Mouse (Mus musculus): Measurements from ENCODE around the gene Fstl3.

The Fstl3 gene

DNA sequence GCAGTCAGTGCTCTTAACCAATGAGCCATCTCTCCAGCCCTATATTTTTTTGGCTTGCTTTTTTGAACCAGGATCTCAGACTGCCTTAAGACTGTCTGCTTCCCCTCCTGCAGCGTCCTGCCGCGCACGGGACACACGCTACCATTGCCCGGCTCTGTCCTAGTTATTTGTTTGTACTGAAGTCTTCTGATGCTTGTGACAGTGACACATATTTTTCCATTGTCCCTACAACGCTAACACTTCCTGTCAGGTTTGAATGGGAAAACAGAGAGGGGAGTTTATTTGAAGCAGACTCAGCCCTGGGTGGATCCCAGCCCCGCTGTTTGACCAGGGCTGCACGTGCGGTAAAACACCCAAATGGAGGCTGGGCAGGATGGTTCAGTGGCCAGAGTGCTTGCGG lies 31.7 kb downstream of the Fstl3 start:
- in situ Hi-C loops (cut with MboI, MseI), result no loop called here

DNA sequence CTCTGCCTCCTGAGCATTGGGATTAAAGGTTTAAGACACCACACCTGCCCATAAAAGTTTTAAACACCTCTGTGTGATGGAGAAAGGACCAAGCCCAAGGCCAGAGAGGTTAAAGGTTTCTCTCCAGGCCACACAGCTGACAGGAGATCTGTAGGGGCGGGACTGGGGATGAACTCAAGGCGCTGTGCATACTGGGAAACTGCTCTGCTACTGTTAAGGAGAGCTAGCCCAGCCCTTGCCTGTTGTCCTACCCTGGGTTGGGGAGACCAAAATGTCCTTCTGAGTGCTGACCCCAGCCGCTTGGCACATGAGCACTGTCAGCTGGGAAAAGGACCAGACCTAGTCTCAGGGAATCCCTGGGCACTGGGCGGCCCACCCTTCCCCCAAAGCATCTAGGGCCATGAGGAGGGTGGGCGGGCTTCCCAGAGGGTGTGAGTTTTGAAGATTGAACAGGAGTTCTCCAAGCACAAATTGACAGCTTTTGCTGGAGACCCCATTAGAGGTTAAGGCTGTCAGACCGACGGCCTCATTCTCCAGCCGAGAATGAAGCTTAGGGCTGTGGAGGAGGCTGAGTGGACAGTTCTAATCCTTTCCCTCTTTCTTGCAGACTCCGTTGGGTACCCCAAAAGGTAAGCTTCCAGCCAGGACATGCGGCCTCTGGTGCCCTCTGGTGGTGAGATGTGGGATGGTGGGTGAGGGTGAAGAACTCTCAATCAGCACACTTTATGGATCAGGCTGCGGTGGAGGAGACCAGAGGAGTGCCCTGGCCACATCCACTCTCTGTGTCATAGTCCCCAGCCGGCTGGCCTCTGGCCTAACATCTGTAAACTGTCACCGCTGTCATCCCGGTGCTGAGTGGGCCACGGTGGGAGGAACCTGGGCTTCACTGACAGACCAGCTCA lies 34.9 kb downstream of the Fstl3 start:
- in situ Hi-C loops (cut with MboI, MseI), result no loop called here

DNA sequence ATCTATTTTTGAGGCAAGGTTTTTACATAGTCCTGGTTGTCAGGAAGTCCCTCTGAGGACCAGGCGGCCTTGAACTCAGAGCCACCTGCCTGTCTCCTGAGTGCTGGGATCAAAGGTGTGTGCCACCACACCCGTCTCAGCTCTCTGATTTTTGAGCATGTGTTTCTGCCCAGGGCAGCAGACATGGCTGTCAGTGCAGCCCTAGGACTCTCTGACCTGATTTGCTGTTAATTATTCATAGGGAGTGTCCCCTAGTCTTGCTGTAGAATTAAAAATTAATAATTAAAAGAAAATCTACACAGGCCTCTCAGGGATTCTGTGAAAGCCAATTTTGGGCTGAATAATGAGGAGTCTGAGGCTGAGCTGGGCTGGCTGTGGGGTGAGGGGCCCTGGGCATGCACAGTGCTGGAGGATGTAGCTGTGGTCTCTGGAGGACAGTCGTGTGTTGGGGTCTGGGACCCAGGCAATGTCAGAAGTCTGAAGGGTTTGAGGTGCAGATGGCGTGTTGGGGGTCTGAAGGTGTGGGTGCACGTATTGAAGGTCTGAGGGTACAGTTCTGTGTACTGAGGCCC lies 37.3 kb downstream of the Fstl3 start:
- in situ Hi-C loops (cut with MboI, MseI), result no loop called here

DNA sequence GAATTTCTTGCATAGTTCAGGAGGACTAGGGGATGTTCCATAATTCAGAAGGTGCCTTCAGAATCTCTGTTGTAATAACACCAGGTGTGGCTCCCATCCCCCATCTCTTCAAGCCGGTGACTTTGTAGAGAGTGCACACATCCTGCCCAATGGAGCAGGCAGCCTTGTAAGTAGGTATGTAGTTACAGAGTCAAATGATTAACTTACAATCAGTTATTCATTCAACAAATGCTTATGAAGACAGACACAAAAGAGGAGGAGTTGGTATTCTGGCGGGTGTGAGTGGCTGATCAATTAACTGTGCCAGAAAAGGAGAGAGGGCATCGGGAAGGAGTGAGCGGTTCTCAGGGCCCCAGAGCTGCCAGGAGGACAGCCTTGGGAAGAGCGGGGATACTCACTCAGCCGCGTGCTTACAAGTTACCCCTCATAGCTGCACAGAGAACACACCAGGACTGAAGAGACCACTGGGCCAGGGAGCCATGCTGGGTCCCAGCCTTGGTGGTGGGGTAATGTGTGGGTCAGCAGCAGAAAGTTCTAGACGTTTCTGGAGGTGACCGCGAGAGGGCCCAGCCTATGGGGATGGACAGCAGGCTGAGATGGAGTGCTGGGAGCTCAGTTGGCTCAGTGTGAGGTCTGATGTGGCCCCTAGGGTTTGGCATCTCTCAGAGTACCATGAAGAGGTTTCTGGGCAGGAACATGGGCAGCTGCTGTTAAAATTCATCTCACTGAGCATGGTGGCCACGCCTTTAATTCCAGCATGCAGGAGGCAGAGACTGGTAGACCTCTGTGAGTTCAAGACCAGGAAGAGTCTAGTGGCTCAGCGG lies 38.8 kb downstream of the Fstl3 start:
- in situ Hi-C loops (cut with MboI, MseI), result no loop called here

DNA sequence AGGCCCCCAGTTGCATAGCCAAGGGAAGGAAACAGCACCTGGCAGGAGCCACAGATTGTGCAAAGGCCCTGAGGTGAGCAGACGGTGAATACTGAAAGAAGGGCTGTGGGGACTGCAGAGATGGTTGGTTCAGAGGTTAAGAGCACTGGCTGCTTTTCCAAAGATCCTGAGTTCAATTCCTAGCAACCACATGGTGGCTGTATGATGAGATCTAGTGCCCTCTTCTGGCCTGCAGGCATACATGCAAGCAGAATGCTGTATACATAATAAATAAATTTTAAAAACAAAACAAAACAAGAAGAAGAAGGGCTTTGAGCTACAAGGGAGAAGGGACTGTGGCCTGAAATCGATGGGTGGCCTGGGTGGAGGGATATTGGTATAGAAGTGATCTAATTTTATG lies 40.0 kb downstream of the Fstl3 start:
- in situ Hi-C loops (cut with MboI, MseI), result no loop called here

DNA sequence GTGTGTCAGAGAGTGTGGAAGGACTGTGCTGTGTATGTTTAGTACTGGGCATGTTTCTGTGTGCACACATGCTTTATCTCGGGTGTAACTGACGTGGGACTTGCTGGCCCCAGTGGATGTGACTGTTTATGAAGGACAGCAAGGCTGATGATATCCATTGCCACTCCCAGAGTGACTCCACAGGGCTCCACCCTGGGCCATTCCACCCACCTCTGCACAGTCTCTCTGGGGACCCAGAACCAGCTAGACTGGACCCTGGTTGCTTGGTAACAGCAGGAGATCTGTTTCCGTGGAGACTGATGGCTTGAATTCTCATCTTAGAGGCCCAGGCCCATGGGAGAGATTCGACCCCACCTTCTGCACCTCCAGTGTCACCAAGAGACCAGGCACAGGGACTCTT lies 41.2 kb downstream of the Fstl3 start:
- in situ Hi-C loops (cut with MboI, MseI), result no loop called here

DNA sequence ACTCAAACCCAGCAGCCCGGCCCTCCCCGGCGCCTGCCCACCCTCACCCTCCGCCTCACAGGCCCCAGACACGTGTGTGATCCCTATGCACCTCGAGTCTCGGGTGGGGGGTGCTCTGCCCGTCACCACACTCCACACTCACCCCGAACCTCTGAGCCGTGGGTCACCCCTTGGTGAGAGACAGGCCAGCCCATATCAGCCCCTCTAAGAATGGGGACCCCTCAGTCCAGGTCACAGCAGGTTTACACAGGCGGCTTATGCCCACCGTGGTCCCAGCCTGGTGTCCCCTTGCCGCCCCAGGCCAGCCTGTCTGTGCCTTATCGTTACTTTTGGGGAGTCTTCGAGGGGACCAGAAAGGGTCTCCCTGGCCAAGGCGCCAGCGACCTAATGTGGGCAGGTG lies 42.5 kb downstream of the Fstl3 start:
- in situ Hi-C loops (cut with MboI, MseI), result no loop called here

DNA sequence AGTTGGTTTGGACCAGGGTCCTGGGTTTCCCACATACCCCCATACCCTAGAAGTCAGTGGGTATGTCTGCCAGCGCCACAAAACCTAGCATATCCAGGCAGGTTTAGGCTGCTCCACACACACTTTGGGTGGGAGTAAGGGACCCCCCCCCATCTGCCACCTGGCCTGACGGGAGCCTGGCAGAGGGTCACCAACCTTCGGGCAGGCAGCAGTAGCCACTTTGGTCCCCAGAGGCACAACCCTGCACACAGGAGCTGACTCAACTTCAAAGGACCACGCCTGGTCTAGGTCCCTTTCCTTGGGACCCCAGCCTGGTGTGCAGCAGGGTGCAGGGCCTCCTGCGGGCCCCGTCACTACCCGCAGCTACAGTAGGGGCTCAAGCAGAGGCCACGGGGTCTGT lies 43.2 kb downstream of the Fstl3 start:
- in situ Hi-C loops (cut with MboI, MseI), result no loop called here

DNA sequence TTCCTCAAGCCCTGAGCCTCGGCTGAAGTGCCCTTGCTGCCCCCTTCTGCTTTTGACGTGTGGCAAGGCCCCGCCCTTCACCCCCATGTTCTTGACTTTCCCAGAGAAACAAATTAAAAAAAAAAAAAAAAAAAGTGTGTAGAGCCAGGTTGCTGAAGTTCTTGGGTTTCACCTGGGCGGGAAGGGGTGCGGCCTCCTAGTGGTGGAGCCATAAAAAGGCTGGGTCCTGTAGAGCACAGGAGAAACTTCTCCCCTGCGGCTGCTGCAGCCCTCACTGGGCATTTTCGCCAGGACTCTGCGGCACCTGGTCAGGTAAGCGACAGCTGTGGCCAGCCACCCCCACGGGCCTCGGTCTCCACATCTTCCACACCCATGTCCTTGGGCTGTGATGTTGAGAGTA lies 43.7 kb downstream of the Fstl3 start, which contains the start of gene Misp:
Gene Misp (plus strand): TSS at position 208 of the 400 bp plus-strand sequence.
- in situ Hi-C loops (cut with MboI, MseI), result no loop called here

DNA sequence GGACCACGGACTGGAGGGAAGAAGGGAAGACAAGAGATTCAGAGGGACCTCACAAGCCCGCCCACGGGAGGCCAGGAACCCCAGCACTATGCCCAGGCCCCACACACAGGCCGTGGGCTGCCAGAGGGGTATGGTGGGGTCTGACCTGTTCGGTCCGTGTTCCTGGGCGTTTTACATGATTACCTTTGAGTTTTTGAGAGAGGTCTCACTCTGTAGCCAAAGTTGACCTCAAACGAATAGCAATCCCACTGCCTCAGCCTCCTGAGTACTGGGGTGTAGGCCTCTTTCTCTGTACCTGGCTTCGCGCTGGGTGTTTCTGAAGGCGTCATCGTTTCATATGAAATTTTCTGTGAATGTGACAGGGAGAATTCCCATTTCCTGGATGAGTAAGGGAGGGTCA lies 44.7 kb downstream of the Fstl3 start:
- in situ Hi-C loops (cut with MboI, MseI), result no loop called here

DNA sequence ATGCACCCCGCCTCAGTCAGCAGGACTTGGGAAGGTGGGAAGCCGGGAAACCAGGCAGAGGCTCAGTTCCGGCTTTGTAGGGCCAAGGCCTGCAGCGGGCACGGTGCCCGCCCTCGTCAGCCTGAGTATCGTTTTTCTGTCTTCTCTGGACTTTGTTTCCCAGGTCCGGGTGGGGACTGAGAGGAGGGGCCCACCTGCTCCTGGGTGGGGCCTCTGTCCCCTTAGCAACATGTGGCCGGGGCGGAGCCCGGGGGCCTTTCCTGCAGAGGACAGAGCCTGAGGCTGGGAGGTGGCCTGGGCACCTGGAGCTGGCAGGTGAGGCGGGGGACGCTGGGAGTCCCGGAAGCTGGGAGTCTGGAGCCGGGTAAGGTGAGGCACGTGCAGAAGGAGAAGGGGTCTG lies 45.3 kb downstream of the Fstl3 start:
- in situ Hi-C loops (cut with MboI, MseI), result no loop called here

DNA sequence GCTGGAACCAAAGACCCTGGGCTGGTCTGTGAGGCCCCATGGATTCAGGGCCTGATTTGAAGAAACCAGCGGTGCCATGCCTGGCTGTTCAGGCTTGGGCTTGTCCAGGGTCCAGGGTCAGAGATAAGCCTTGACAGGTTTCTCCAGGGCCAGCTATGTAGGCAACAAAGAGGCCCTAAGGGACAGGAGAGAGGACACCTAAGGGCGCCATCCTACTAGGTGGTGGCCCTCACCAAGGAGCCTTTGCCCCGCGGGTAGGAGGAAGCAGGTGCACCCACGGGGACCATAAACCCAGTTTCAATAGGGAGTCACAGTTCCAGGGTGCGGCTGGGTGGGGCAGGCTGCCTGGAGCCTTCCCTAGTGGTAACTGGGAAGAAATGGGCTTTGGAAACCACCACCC lies 45.9 kb downstream of the Fstl3 start:
- in situ Hi-C loops (cut with MboI, MseI), result no loop called here

DNA sequence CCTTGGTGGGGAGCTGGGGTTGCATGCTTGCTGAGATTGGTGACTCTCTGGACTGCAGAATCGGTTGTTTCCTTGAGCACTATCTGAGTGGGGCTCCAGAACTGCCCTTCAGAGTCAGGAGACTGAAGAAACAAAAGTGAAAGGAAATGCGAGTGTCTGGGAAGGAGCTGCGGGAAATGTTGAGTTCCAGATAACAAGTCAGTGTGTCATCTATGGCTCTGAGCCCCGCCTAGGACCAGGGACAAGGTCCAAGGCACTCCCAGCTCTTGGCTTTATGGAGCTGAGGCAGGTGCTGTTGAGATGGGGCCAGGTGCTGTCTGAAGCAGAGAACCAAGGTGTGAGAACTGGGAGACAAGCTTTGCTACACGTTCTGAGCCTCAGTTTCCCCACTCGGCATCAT lies 47.3 kb downstream of the Fstl3 start:
- in situ Hi-C loops (cut with MboI, MseI), result no loop called here

DNA sequence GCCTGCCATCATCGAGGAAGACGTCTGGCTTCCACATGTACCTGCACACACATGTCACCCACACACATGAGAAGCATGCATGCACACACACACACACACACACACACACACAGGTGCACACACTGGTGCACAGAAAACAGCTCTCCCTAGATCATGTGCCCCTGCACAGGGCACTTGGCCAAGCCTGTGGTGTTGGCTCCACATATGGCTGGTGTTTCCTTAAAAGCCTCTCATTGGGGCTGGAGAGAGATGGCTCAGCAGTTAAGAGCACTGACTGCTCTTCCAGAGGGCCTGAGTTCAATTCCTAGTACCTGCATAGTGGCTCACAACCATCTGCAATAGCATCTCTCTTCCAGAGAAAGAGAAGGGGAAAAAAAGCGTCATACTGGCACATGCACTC lies 54.5 kb downstream of the Fstl3 start:
- in situ Hi-C loops (cut with MboI, MseI), result loop anchor here in 1 of 2 experiments (10.0 kb wide), 1 partner anchor 93 kb away; the partner anchor contains the start of genes Arid3a and R3hdm4
